Mouse (Mus musculus) layer of hippocampus, postnatal 36 days (tissue): Measurements from ENCODE around the gene Fyttd1. TPM values are rescaled to one million over a fixed set of nuclear protein-coding genes. Genes with fewer than 3 reads are reported as not detected.
"Not testable (repeated sequence)": the region's sequence is repeated elsewhere in the genome, so short reads cannot be mapped to it uniquely, and the experiment has no call there.

Experiments used
- DNase-seq, 2 experiments: peaks; one replicate each; pipeline ENCODE4 v3.0.0; 2022
- total RNA-seq, 2 experiments: library from RNA; stranded (reverse); gene quantifications; 2 replicates each; pipeline ENCODE4 v1.2.3; 2021

Gene Fyttd1
- total RNA-seq, result 100 to 1,000 TPM; 114 to 118 TPM

- DNase-seq, result peak; percentile 96 to 97
These were observed at the start of gene Fyttd1, which contains the start of gene Rubcn for GRCm38 (mm10) chr16:32877343-32878156. Gene Fyttd1, plus strand, starts transcription at chr16:32877500. Gene Rubcn, minus strand, starts transcription at chr16:32877766.

GRCm38 (mm10) chr16:32829104-32829503 is 48.2 kb upstream of the Fyttd1 start:
- DNase-seq, result no peak

GRCm38 (mm10) chr16:32831501-32831900 is 45.8 kb upstream of the Fyttd1 start:
- no peak for DNase-seq

GRCm38 (mm10) chr16:32847103-32847502 is 30.2 kb upstream of the Fyttd1 start:
- DNase-seq, result no peak

GRCm38 (mm10) chr16:32849042-32849830 is 28.1 kb upstream of the Fyttd1 start:
- DNase-seq, result no peak

GRCm38 (mm10) chr16:32853492-32854049 is 23.7 kb upstream of the Fyttd1 start:
- no peak for DNase-seq

GRCm38 (mm10) chr16:32854050-32854571 is 23.2 kb upstream of the Fyttd1 start:
- no peak for DNase-seq

GRCm38 (mm10) chr16:32856751-32857150 is 20.5 kb upstream of the Fyttd1 start:
- DNase-seq, result no peak

- no peak for DNase-seq
These were observed 18.9 kb upstream of the Fyttd1 start for GRCm38 (mm10) chr16:32858356-32858755.

GRCm38 (mm10) chr16:32858771-32859636 is 18.3 kb upstream of the Fyttd1 start:
- DNase-seq, result peak in 1 of 2 experiments; percentile 15

GRCm38 (mm10) chr16:32861813-32862385 is 15.4 kb upstream of the Fyttd1 start:
- DNase-seq, result no peak

GRCm38 (mm10) chr16:32865401-32865800 is 11.9 kb upstream of the Fyttd1 start:
- no peak for DNase-seq

GRCm38 (mm10) chr16:32866713-32867112 is 10.6 kb upstream of the Fyttd1 start:
- no peak for DNase-seq

- peak; percentile 90 to 95 for DNase-seq
These were observed 9.3 kb upstream of the Fyttd1 start for GRCm38 (mm10) chr16:32867919-32868552.

- DNase-seq, result no peak
These were observed 7.1 kb upstream of the Fyttd1 start for GRCm38 (mm10) chr16:32870231-32870630.

GRCm38 (mm10) chr16:32873366-32873765 is 3.9 kb upstream of the Fyttd1 start:
- DNase-seq, result no peak

GRCm38 (mm10) chr16:32875281-32875680 is 2.0 kb upstream of the Fyttd1 start:
- DNase-seq, result not testable (repeated sequence)

- no peak for DNase-seq
These were observed 1.5 kb upstream of the Fyttd1 start for GRCm38 (mm10) chr16:32875847-32876246.

GRCm38 (mm10) chr16:32876831-32877230 is 469 bp upstream of the Fyttd1 start:
- no peak for DNase-seq

- DNase-seq, result peak; percentile 11 to 12
These were observed 878 bp downstream of the Fyttd1 start for GRCm38 (mm10) chr16:32878157-32878598.
